Mouse (Mus musculus): Measurements from ENCODE around the gene Tbc1d22a. TPM values are rescaled to one million over a fixed set of nuclear protein-coding genes. Genes with fewer than 3 reads are reported as not detected.
"Not testable (repeated sequence)": the region's sequence is repeated elsewhere in the genome, so short reads cannot be mapped to it uniquely, and the experiment has no call there.

Gene Tbc1d22a
- polyA plus RNA-seq, 1 experiment, result 16.3 TPM

- Histone ChIP-seq H3K4me1 (ENCODE audit: control insufficient read depth, insufficient read depth, low read length) (peaks cover 7% of the 10 kb centered on the region), H3K4me3 (replicated peaks; ENCODE audit: control insufficient read depth, low read depth, low read length) (no peak overlapping the region), H3K27ac (ENCODE audit: control insufficient read depth, insufficient read depth, low read depth, low read length, poor library complexity) (no peak overlapping the region)
- TF ChIP-seq CTCF (IDR thresholded peaks at IDR 0.05; ENCODE audit: control insufficient read depth, insufficient read depth, low read length) (no peak), POLR2A (IDR thresholded peaks at IDR 0.05; ENCODE audit: borderline replicate concordance, control insufficient read depth, low read depth, low read length) (no peak)
- 67% methylated on average over 3 of the region's 3 CpGs for WGBS
These were observed 23.9 kb upstream of the Tbc1d22a start for GRCm38 (mm10) chr15:86190387-86190786.

GRCm38 (mm10) chr15:86191505-86191904, 22.8 kb upstream of the Tbc1d22a start:
- Histone ChIP-seq H3K4me1 (ENCODE audit: control insufficient read depth, insufficient read depth, low read length) (peaks cover 7% of the 10 kb centered on the region), H3K4me3 (replicated peaks; ENCODE audit: control insufficient read depth, low read depth, low read length) (no peak overlapping the region), H3K27ac (ENCODE audit: control insufficient read depth, insufficient read depth, low read depth, low read length, poor library complexity) (no peak overlapping the region; the same call in 1 of the 2 replicates)
- WGBS, result 9% methylated on average over 1 of the region's 1 CpGs
- TF ChIP-seq CTCF (IDR thresholded peaks at IDR 0.05; ENCODE audit: control insufficient read depth, insufficient read depth, low read length) (no peak), POLR2A (IDR thresholded peaks at IDR 0.05; ENCODE audit: borderline replicate concordance, control insufficient read depth, low read depth, low read length) (no peak)

GRCm38 (mm10) chr15:86191933-86192332, 22.3 kb upstream of the Tbc1d22a start:
- TF ChIP-seq POLR2A (IDR thresholded peaks at IDR 0.05; ENCODE audit: borderline replicate concordance, control insufficient read depth, low read depth, low read length) (no peak), CTCF (IDR thresholded peaks at IDR 0.05; ENCODE audit: control insufficient read depth, insufficient read depth, low read length) (no peak)
- H3K27ac ChIP-seq (ENCODE audit: control insufficient read depth, insufficient read depth, low read depth, low read length, poor library complexity), result no peak overlapping the region
- WGBS, result 69% methylated on average over 3 of the region's 3 CpGs
- H3K4me3 ChIP-seq (replicated peaks; ENCODE audit: control insufficient read depth, low read depth, low read length), result no peak overlapping the region
- H3K4me1 ChIP-seq (ENCODE audit: control insufficient read depth, insufficient read depth, low read length), result peaks cover 7% of the 10 kb centered on the region

GRCm38 (mm10) chr15:86194676-86195453, 19.4 kb upstream of the Tbc1d22a start:
- 88% methylated on average over 55 of the region's 55 CpGs for WGBS
- H3K4me1 ChIP-seq (ENCODE audit: control insufficient read depth, insufficient read depth, low read length); H3K27ac ChIP-seq (ENCODE audit: control insufficient read depth, insufficient read depth, low read depth, low read length, poor library complexity); H3K4me3 ChIP-seq (replicated peaks; ENCODE audit: control insufficient read depth, low read depth, low read length): not testable (repeated sequence)

GRCm38 (mm10) chr15:86199052-86199451, 15.2 kb upstream of the Tbc1d22a start:
- WGBS, result 83% methylated on average over 5 of the region's 5 CpGs
- Histone ChIP-seq H3K27ac (ENCODE audit: control insufficient read depth, insufficient read depth, low read depth, low read length, poor library complexity) (no peak overlapping the region), H3K4me1 (ENCODE audit: control insufficient read depth, insufficient read depth, low read length) (peaks cover 12% of the 10 kb centered on the region), H3K4me3 (replicated peaks; ENCODE audit: control insufficient read depth, low read depth, low read length) (no peak overlapping the region)
- no peak for TF ChIP-seq POLR2A (IDR thresholded peaks at IDR 0.05; ENCODE audit: borderline replicate concordance, control insufficient read depth, low read depth, low read length)
- no peak for TF ChIP-seq CTCF (IDR thresholded peaks at IDR 0.05; ENCODE audit: control insufficient read depth, insufficient read depth, low read length)

GRCm38 (mm10) chr15:86199482-86199881, 14.8 kb upstream of the Tbc1d22a start:
- Histone ChIP-seq H3K27ac (ENCODE audit: control insufficient read depth, insufficient read depth, low read depth, low read length, poor library complexity) (no peak overlapping the region), H3K4me1 (ENCODE audit: control insufficient read depth, insufficient read depth, low read length) (peaks cover 12% of the 10 kb centered on the region), H3K4me3 (replicated peaks; ENCODE audit: control insufficient read depth, low read depth, low read length) (no peak overlapping the region)
- 71% methylated on average over 4 of the region's 4 CpGs for WGBS
- TF ChIP-seq CTCF (IDR thresholded peaks at IDR 0.05; ENCODE audit: control insufficient read depth, insufficient read depth, low read length) (no peak), POLR2A (IDR thresholded peaks at IDR 0.05; ENCODE audit: borderline replicate concordance, control insufficient read depth, low read depth, low read length) (no peak)

GRCm38 (mm10) chr15:86200169-86200568, 14.1 kb upstream of the Tbc1d22a start:
- WGBS, result 67% methylated on average over 4 of the region's 4 CpGs
- H3K4me3 ChIP-seq (replicated peaks; ENCODE audit: control insufficient read depth, low read depth, low read length), result no peak overlapping the region
- H3K4me1 ChIP-seq (ENCODE audit: control insufficient read depth, insufficient read depth, low read length), result peaks cover 12% of the 10 kb centered on the region
- TF ChIP-seq POLR2A (IDR thresholded peaks at IDR 0.05; ENCODE audit: borderline replicate concordance, control insufficient read depth, low read depth, low read length) (no peak), CTCF (IDR thresholded peaks at IDR 0.05; ENCODE audit: control insufficient read depth, insufficient read depth, low read length) (no peak)
- H3K27ac ChIP-seq (ENCODE audit: control insufficient read depth, insufficient read depth, low read depth, low read length, poor library complexity), result no peak overlapping the region

GRCm38 (mm10) chr15:86201095-86201494, 13.2 kb upstream of the Tbc1d22a start:
- peak overlapping the region; percentile 53; the same call in 1 of the 2 replicates for H3K27ac ChIP-seq (ENCODE audit: control insufficient read depth, insufficient read depth, low read depth, low read length, poor library complexity)
- 11% methylated on average over 4 of the region's 4 CpGs for WGBS
- H3K4me1 ChIP-seq (ENCODE audit: control insufficient read depth, insufficient read depth, low read length), result peaks cover 12% of the 10 kb centered on the region
- TF ChIP-seq POLR2A (IDR thresholded peaks at IDR 0.05; ENCODE audit: borderline replicate concordance, control insufficient read depth, low read depth, low read length) (no peak), CTCF (IDR thresholded peaks at IDR 0.05; ENCODE audit: control insufficient read depth, insufficient read depth, low read length) (no peak)
- no peak overlapping the region for H3K4me3 ChIP-seq (replicated peaks; ENCODE audit: control insufficient read depth, low read depth, low read length)

All from bone marrow, adult 2 months (tissue).